Mouse (Mus musculus) neutrophil, adult 5-6 weeks (primary cell): Measurements from ENCODE around the gene Krt77. TPM values are rescaled to one million over a fixed set of nuclear protein-coding genes. Genes with fewer than 3 reads are reported as not detected.

Source experiments
- ATAC-seq: fragments of 151-379, 151-347 bp; 2 replicates; pipeline ENCODE4 v1.8.0; 2017; ENCODE audit warnings: mild to moderate bottlenecking, moderate TSS enrichment; ENCODE audit not compliant: insufficient number of reproducible peaks, poor library complexity, low FRiP score, severe bottlenecking; ENCODE audit errors: extremely low read depth
- total RNA-seq: library from RNA; stranded (forward); fragments of 200-1000 nt; gene quantifications from 2 replicates; pipeline ENCODE4 v1.2.3, GENCODE M21; 2017

The Krt77 gene
- total RNA-seq, result not detected in 2 replicates

DNA sequence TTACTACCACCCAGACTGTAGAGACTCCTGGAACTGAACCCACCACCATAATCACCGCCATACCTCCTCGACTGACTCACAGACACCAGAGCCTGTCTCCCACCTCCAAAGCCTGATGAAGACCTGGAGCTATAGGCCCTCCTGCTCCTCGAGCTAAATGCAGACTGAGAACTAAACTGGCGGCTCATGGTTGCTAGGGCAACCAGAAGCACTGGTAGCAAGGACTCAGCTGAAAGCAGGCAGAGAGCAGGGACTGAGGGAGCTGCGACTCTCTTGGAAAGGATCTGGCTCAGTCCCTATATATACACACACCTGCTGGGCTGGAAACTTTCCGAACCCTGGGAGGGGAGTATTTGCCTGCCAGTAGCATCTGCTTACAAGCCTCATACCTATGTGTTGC, at the start of gene Krt77:
TSS of gene Krt77 (minus strand) at position 275 of the 400 bp plus-strand sequence.
- ATAC-seq, result no peak

DNA sequence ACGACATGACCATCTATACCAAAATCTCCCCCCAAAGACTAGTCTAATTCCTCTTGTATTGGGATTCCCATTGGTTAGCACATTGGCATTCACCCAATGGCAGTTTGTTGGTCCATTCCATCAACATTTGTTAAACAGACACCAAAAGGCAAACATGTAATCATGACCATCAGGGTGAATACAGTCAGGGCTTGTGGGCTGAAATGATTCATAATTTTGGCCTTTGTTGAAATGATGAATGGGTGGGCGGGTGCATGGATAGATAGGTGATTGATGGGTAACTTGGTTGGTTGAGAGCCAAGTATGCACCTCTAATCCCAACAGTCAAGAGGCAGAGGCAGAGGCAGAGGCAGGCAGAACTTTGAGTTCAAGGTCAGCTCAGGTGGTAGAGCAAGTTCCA, 46.6 kb upstream of the Krt77 start:
- ATAC-seq, result no peak

DNA sequence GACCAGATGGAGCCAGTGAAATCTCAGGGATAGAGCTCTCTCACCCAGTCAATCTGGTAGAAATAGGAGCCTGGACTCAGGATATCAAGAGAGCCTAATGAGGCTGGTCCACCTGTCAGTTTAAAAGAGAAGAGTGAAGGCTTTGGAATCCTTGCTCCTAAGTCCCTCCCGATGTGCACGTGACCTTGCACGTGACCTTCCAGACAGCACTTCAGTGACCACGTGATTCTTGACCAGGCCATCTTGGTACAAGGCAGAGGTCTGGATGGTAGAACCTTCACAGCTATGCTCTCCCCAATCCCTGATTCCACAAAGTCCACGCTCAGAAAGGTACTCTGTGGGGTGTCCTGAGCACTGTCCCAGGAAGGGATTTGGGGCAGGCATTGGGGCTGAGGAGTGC, 35.3 kb upstream of the Krt77 start:
- no peak for ATAC-seq

DNA sequence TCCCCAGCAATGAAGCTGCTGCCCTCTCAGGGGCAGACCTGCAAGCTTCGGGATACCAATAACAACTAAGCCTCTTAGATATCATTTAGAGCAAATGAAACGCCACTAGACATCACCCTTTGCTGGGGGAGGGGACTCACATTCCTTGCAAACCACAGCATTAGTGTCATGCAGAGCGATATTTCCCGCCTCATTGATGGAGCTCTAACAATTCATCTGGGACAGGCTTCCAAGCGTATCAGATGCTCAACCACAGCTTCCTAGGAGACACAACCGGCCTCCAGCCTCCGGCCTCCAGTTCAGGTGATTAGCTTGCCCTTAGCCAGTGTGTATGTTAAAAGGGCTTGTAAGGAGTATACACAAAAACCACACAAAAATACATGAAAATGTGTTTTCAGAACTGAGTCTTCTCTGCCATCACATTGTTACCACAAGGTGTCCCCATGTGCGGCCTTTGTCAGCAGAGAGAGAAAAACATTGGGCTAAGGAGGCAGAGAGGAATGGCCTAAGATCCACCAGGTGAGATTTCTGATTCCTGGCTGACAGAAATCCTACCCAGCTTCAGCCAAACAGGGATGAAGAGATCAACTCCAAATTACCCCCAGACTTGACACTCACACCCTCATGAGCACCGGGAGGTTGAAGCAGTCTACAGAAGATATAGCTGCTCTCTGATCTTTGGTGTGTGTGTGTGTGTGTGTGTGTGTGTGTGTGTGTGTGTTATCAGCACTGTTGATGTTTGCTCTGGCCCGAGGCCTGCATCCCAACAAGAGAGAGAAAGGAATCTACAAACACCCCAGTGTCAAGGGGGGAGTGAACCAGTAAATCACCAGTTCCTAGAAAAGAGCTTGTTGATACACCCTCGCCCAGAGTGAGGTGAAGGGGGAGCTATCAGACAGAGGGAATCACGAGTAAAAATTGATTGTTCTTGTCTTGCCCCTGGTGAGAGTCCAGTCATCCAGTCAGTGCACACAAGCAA, 33.0 kb upstream of the Krt77 start:
- no peak for ATAC-seq

DNA sequence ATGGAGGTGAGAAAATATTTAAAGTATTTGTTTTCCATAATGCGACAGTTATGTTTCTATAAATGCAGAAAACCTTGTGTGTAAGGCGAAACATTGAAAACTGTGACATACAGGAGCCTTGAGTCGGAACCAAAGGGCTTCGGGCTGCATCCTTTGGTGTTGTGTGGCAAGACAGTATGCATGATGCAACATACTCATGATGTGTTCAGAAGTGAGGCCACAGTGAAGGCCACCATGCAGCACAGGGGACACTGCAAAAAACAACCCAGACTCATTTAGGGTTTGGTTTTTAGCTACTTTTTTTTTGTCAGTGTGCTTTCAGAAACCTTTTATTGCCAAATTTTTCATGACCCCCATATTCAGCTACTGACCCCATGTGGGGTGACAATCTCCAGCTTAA, 25.7 kb upstream of the Krt77 start:
- no peak for ATAC-seq

DNA sequence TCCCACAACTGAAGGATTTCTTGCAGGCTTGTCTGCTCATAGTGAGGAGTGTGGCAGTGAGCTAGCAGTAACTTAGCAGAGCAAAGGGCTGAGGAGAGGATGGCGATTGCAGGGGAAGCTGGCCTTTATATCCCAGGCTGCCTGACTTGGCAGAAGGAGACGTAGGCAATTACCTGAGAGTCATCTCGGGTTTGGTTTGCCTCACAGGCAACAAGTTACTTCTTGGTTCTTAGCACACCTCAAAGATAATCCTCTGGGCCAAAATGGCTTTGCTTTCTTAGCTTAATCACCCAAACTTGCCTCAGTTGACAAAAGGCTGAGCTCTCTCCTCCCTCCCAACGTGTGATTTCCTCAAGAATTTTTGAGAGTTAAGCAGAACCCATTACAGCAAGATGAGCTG, 23.3 kb upstream of the Krt77 start, which contains the start of gene Krt76:
TSS of gene Krt76 (minus strand) at position 101 of the 400 bp plus-strand sequence.
- no peak for ATAC-seq

DNA sequence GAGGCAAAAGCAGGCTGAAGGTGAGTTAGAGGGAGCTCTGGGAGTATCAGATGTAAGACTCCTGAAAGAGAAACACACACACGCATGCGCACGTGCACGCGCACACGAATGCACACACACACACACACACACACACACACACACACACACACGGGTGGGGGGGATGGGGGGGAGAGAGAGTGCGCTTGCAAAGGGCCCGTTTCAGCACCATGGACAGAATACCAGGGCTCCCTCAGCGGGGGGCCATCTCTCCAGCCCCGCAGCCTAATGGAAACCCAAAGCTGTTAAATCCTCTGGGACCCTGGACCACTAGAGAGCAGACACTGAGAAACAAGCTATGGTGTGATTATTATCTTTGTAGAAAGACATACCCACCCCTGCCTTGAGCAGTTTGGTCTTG, 10.3 kb upstream of the Krt77 start:
- ATAC-seq, result no peak

DNA sequence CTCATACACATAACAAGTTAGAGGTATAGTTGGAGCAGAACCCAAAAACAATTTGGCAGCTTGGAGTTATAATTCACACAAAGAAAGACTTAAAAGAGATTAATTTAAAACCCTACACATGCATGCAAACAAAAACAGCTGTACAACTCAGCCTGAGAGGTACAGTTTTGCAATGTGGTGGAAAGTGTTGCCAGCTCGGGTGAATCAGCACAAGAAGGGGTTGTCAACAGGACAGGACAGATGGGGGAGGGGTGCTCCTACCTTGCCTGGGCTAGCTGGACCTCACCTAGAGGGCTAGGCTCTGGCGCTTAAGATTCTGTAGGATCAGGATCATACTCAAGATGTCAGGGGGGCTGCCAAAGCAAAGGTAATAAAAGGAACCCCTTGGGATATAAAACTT, 8.5 kb upstream of the Krt77 start:
- ATAC-seq, result no peak

DNA sequence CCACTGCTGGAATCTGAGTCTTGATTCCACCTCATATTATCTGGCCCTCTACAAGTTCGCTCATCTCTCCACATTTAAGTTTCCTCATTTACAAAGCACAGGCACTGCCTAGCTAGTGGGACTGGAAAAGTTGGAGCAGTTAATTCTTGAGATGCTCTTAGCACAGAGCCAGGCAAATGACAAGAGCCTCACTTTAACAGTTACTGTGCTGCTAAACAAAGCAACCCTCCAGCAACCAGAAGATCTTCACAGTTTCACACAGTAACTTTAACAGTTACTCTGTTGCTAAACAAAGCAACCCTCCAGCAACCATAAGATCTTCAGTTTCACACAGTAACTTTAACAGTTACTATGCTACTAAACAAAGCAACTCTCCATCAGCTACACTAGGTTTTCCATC, 4.9 kb upstream of the Krt77 start:
- no peak for ATAC-seq

DNA sequence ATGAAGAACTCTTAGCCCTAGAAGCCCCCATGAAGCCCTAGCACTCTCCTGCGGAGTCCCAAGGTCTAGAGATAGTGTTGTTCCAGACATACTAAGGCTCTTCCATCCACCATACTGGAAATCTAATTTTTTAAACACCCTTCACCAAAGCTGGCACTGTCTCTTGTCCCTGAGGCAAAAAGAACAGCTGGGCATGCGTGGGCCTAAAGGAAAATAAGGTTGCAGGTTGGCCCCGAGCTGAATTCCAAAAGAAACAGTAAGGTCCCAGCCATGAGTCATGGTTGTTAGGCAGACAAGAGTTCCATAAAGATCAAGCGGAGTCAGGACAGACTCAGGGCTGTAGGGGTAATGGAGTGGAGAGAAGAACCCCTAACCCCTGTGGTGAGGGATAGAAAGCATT, 3.7 kb upstream of the Krt77 start:
- ATAC-seq, result no peak

DNA sequence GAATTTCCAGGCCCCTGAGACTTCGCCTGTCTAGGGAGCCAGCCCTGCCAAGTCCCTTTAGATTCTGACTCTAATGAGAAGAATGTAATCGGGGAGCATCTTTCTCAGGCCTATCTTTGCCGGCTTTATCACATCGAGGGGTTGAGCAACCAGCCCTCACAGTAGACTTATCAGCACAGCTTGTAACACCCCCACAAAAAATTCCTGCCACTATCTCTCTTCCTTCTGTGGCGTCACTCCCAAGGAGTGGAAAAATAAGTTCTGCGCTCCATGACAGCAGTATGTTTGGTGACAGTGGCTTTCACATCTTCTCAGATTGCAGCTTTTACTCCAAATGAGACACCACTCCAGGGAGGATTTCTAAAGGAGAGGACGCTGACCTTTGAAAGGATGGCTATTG, 2.8 kb downstream of the Krt77 start:
- no peak for ATAC-seq

DNA sequence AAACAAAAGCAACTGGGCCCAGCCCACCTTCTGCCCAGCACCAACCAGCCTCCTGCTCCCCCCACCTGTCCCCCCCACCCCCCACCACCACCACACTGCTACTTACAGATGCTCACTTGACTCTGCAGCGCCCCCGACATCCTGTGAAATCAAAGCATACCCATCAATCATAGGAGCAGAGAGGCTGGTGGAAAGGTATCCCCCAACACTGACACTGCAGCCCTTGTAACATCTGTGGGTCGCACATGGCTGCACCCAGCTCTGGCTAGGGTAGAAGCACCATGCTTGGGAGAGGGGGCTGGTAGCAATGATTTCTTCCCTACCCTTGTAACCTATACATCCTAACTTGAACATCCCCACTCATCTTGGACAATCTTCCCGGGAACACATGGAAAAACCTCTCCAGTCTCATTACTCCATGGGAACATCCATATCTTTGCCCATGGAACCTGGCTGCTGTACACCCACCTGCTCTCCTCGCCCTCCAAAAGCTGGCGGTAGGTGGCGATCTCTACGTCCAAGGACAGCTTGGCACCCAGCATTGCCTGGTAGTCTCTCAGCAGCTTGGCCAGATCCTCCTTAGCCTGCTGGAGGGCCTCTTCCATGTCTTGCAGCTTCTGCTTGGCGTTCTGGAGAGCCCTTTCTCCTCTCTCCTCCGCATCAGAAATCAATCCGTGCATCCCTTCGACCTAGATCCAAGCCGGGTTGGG, 8.9 kb downstream of the Krt77 start:
- ATAC-seq, result no peak

DNA sequence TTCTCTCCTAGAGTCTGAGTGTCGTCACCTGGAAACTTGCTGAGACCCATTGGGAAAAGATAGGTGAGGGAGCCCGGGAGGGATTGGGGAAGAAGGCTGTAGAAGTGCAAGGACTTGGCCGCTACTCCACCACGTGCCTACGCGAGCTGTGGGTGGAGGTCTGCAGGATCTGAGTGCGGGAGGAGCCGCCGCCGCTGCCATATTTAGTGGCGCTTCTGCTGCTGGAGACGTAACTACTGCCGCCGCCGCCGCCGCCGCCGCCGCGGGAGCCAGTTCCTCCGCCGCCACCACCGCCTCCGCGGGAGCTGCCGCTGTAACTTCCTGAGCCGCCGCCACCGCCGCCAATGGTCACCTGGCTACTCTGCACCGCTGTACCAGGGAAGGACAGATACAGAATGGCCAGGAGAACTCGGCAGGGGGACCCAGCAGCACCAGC, 9.8 kb downstream of the Krt77 start:
- no peak for ATAC-seq

DNA sequence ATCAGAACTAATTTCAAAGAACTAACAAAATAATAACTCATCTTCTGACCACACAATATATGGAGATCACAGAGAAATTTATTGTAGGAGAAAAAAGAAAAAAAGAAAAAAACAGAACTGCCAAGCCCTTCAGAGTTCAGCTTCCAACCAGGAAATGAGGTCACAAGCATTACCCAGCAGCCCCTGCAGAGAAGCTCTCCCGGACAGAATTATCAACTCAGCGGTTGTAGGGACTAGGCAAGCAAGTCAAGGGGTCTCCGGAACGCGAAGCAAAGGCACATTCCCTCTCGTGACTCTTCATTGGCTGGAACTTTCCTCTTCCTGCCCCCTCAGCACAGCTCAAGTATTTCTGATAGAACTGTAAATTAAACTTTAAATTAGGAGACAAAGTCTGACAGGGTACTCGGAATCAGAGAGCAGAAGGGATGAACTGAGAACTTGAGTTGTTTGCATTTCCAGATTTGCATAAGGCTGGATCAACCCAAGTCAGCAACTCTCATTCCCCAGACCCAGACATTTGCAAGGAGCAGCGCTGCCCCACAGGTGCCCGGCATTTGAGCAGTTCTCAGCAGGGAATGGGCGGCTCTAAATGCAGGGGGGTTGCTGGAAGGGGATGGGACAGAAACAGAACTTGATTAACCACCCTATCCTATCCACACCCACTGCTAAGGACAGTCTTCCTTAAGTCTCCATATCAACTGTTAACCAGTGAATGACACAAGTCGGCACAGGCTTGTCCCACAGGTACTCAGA, 10.7 kb downstream of the Krt77 start:
- no peak for ATAC-seq

DNA sequence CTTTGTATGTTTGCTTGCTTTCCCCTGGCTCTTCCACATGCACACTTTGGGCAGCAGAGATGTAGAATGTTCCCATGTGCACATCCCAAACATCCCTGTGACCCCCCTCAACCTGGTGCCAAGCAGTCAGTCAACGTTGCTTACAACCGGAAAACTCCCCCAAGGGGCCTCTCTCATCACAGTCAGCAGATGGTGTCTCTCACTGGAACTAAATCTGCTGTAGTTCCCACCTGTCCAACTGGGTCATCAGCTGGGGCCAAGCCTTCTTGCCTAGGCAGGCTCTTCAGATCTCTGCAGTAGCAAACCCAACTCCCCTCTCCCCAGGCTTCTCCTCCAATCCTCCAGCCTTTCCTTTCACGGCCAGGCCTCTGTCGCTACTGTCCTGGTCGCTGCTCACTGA, 12.8 kb downstream of the Krt77 start:
- no peak for ATAC-seq

DNA sequence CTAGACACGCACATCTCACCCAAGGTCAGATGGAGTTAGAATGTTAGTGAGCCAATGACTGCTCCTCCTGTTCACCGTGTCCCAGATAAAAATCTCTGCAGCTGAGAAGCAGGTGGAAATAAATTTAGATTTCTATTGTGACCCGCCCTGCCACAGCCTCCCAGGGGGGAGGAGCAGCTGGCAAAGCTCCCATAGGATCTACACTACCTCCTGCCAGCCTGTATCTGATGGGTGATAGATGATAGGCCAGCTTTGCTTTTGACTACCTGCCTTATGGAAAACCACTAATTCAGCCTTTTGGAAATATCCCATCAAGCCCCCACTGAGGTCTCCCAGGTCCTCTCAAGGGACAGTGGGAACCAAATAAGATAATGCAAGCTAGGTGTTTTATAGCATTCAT, 13.8 kb downstream of the Krt77 start:
- no peak for ATAC-seq

DNA sequence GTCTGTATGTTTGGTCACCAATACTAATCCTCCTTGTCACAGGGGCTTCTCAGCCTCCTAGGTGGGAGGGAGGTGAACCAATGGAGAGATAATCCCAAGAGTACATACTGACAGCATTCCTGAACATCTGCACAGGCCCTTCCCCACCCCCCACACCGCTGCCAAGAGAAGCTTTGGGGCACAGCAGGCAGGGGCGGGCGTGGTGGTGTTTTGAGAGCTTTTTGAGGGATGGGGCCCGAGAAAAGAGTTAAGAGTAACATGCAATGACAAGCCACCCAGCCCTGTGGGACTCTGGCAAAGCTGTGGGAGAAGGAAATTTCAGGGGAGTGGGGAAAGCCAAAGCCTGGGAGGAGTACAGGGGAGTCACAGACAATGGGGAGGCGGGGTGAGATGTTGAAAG, 15.2 kb downstream of the Krt77 start:
- no peak for ATAC-seq

DNA sequence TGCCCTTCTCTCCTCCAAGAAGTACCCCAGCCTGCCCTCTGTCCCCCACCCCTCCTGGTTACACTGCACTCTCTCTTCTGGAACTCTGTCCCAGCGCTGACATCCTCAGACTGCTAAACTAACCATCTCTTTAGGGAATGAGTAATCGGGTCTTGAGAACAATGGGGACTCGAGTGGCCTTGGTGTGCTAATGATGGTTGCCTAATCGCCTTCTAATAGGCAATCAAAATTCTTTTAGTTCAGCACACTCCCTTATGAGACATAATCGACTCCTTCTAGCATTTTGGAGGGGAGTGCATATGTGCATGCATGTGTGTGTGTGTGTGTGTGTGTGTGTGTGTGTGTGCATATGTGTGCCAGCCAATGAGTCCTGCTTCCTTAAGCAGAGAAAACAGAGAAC, 16.9 kb downstream of the Krt77 start:
- no peak for ATAC-seq

DNA sequence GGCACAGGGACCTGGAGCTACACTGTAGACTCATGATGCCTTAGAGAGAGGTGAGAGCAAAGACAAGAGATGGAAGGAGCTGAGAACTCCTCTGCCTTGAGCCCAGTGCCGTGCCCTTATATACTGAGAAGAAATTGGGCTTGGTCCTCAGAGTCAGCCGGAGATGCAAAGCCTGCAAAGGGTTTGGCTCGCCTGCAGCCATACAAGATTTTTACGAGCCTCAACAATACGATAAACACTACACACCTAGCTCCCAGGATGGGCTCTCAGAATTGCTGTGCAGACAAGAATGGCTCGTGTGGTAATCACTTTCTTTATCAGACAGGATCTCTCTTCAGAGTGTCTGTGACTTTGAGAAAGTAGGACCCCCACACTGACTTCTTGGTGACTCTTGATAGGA, 18.8 kb downstream of the Krt77 start, which contains the start of gene Krt1:
TSS of gene Krt1 (minus strand) at position 101 of the 400 bp plus-strand sequence.
- no peak for ATAC-seq
